Mouse (Mus musculus) adrenal gland, postnatal 4 days (tissue): ENCODE results near the gene Cd27. TPM values are rescaled to one million over a fixed set of nuclear protein-coding genes. Genes with fewer than 3 reads are reported as not detected.

ENCODE experiments used
- DNase-seq, 2 experiments: peaks; one replicate each; pipeline ENCODE4 v3.0.0; 2021 to 2022; ENCODE audit warnings: low spot score in 2 of 2, mixed read lengths in 2 of 2
- total RNA-seq, 2 experiments: library from RNA; stranded (reverse); gene quantifications; 2 replicates each; pipeline ENCODE4 v1.2.3; 2021

Cd27 gene
- total RNA-seq, 2 experiments from 2014 or later, result 0.36 to 0.68 TPM

- DNase-seq, result no peak
These were observed 15.5 kb upstream of the Cd27 start for GRCm38 (mm10) chr6:125252285-125252684.

GRCm38 (mm10) chr6:125244551-125244950, 7.7 kb upstream of the Cd27 start:
- no peak for DNase-seq

- DNase-seq, result no peak
These were observed 4.8 kb upstream of the Cd27 start for GRCm38 (mm10) chr6:125241566-125241965.

- DNase-seq, result no peak
These were observed 3.8 kb upstream of the Cd27 start for GRCm38 (mm10) chr6:125240617-125241016.

- no peak for DNase-seq
These were observed 2.7 kb upstream of the Cd27 start for GRCm38 (mm10) chr6:125239547-125239946.

- no peak for DNase-seq
These were observed 1.6 kb upstream of the Cd27 start for GRCm38 (mm10) chr6:125238396-125238795.

- no peak for DNase-seq
These were observed 611 bp upstream of the Cd27 start for GRCm38 (mm10) chr6:125237421-125237820.

GRCm38 (mm10) chr6:125236341-125236740, 469 bp downstream of the Cd27 start:
- DNase-seq, result no peak

GRCm38 (mm10) chr6:125234520-125234828, 2.3 kb downstream of the Cd27 start:
- DNase-seq, result no peak

- DNase-seq, result no peak
These were observed 2.8 kb downstream of the Cd27 start for GRCm38 (mm10) chr6:125233816-125234519.

- no peak for DNase-seq
These were observed 4.3 kb downstream of the Cd27 start for GRCm38 (mm10) chr6:125232516-125232915.

GRCm38 (mm10) chr6:125232045-125232437, 4.8 kb downstream of the Cd27 start:
- DNase-seq, result no peak

GRCm38 (mm10) chr6:125231117-125232044, 5.4 kb downstream of the Cd27 start, which contains the start of gene Tapbpl:
TSS of gene Tapbpl (minus strand) at chr6:125231860.
- DNase-seq, result peak in 1 of 2 experiments; percentile 48

GRCm38 (mm10) chr6:125230571-125230970, 6.2 kb downstream of the Cd27 start:
- DNase-seq, result no peak

- DNase-seq, result no peak
These were observed 11.2 kb downstream of the Cd27 start for GRCm38 (mm10) chr6:125225518-125226115.

- no peak for DNase-seq
These were observed 14.2 kb downstream of the Cd27 start for GRCm38 (mm10) chr6:125222577-125222976.

GRCm38 (mm10) chr6:125222146-125222545, 14.7 kb downstream of the Cd27 start:
- no peak for DNase-seq

- no peak for DNase-seq
These were observed 15.6 kb downstream of the Cd27 start for GRCm38 (mm10) chr6:125221115-125221745.

GRCm38 (mm10) chr6:125218963-125219362, 17.8 kb downstream of the Cd27 start:
- no peak for DNase-seq

- DNase-seq, result no peak
These were observed 18.9 kb downstream of the Cd27 start for GRCm38 (mm10) chr6:125217899-125218298.

- no peak for DNase-seq
These were observed 19.9 kb downstream of the Cd27 start for GRCm38 (mm10) chr6:125216898-125217297.
